Mouse (Mus musculus) bone marrow, adult 2 months (tissue): ENCODE results near the gene Cfap36.

ENCODE experiments used
- CTCF ChIP-seq: fragments of 200-500 bp; IDR thresholded peaks from 2 replicates; pipeline ENCODE4 v1.5.1; 2011; ENCODE audit warnings: low read length, control low read depth; ENCODE audit not compliant: control insufficient read depth, insufficient read depth
- POLR2A ChIP-seq: fragments of 200-500 bp; IDR thresholded peaks from 2 replicates; pipeline ENCODE4 v1.6.1; 2011; ENCODE audit warnings: low read depth, mild to moderate bottlenecking, control low read depth, low read length, borderline replicate concordance; ENCODE audit not compliant: control insufficient read depth

DNA sequence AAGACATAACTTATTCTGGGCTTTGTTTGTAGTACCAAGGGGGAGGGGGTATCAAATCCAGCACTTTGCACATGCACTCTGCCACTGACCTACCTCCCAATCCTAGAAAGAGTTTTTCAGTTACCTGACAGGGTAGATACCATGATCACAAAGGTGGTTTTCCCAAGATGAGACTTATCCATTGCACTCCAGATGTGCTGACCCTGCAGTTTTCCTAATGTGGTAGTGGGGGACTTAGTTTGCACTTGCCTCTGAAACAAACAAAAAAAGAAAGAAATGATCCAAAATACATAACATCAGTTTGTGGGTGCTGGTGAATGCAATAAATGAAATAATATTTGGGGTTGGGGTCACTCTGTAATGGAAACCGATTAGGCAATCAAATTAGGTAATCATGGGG lies 67.9 kb downstream of the Cfap36 start:
- TF ChIP-seq CTCF = no peak
- no peak for TF ChIP-seq POLR2A
